Mouse (Mus musculus) CH12.LX (cell line): Measurements from ENCODE around the gene Jph2.

Source experiments
- BHLHE40 ChIP-seq: IDR thresholded peaks from 2 replicates; pipeline ENCODE4 v1.6.1; 2011; ENCODE audit warnings: mild to moderate bottlenecking, low read depth, low read length, improper control_type of control experiment
- CTCF ChIP-seq, 2 experiments: IDR thresholded peaks in 1 of 2; conservative IDR thresholded peaks in 1 of 2; 2 replicates each; pipeline ENCODE4 v1.5.1; 2011 to 2012; ENCODE audit warnings: low read depth in 2 of 2, low read length in 2 of 2, improper control_type of control experiment in 1 of 2, inconsistent platforms in 1 of 2, mild to moderate bottlenecking in 1 of 2, moderate library complexity in 1 of 2
- ETS1 ChIP-seq: conservative IDR thresholded peaks from 2 replicates; pipeline ENCODE4 v1.6.1; 2012; ENCODE audit warnings: low read depth, mild to moderate bottlenecking, inconsistent platforms, low read length, improper control_type of control experiment, moderate library complexity
- USF1 ChIP-seq: IDR thresholded peaks from 2 replicates; pipeline ENCODE4 v1.6.1; 2014; ENCODE audit warnings: low read depth, mild to moderate bottlenecking, inconsistent platforms, low read length, improper control_type of control experiment

DNA sequence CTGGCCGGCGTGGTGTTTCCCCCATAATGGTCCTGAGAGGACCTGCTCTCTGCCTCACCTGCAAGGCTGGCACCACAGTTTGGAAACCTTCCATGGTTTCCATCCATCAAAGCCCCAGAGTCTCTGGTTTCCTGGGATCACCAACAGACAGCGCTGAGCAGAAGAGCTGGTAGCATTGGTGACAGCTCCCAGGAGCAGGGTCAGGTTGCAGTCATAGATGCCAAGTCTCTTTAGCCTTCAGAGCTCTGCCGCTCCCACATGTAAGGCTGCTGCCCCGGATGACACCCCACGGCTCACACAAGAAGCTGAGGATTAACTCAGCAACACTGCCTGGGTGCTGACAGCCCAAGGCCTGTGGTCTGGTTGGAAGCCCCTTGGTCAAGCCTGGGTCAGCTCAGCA is 12.7 kb downstream of the Jph2 start:
- no peak for TF ChIP-seq BHLHE40
- TF ChIP-seq CTCF (conservative IDR thresholded peaks at IDR 0.05 in 1 of 2, IDR thresholded peaks at IDR 0.05 in 1 of 2; ENCODE audit: low read depth in 2 of 2, low read length in 2 of 2) = no peak
- no peak for TF ChIP-seq USF1
- TF ChIP-seq ETS1 = no peak
